Mouse (Mus musculus): ENCODE measurements at regions not wholly inside any gene's neighbourhood (a gene's known extent, or its start where the extent isn't known, plus 50 kb on each side); places are given as distances from the start of the nearest gene placed in this dataset.

- DNase-seq (ENCODE audit: extremely low read depth, insufficient read length, low spot score) = no peak
Observed at GRCm38 (mm10) chr6:82860485-82860884, 79.1 kb downstream of the Sema4f start.

DNA sequence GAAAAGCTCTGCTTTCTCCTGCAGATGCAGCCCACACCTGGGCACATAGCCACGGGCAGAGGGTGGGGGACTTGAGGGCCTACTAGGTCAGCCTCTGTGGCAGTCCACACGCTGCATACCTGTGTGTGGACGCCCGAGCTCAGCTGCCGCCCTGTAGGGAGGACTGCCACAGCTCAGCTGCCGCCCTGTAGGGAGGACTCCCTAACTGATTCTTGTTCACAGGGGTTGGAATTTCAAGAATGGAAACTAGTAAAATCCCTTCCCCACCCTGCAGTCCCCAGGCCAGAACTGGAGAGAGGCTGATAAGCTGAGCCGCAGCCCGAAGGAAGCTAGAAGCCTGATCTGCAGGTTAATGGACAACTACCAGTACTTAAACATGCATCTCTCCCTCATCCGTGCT is 82.0 kb upstream of the Hk2 start:
- DNase-seq (ENCODE audit: extremely low read depth, insufficient read length, low spot score) = no peak

- DNase-seq (ENCODE audit: extremely low read depth, insufficient read length, low spot score) = no peak
Observed at GRCm38 (mm10) chr6:82855401-82855800, 81.1 kb upstream of the Hk2 start.

DNA sequence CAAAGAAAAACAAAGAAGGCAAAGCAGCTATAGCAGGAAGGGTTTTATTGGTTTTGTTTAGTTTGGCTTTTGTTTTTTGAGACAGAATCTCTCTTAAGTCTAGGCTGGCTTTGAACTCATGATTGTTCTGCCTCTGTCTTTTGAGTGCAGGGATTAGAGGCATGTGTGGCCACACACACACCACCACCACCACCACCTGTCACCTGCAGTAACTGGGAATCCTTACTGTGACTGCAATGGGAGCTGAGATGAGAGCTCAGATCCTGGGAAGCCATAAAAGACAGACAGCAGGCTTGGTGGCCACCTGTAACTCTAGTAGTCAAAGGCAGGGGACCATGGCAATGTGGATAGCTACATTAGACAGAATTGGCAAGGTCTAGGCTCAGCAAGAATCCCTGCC is 80.5 kb upstream of the Hk2 start:
- DNase-seq (ENCODE audit: extremely low read depth, insufficient read length, low spot score) = no peak

DNA sequence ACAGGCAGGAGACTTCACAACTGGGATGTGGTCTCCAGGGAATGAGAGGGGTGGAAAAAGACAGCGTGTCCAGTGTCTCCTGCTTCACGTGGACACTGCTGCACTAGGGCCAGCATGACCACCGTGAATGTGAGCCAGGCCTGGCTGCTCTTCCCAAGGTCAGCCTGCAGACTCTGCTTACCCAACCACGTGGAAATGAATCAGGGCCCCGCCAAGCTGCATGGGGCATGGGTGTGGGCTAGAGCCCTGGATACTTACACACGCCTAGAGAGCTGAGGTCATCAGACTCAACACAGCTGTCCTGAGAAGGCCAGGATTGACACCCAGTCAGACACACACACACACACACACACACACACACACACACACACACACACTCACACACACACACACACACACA is 80.1 kb upstream of the Hk2 start:
- DNase-seq (ENCODE audit: extremely low read depth, insufficient read length, low spot score) = peak; percentile 81

GRCm38 (mm10) chr6:82853076-82853475 is 78.8 kb upstream of the Hk2 start:
- DNase-seq (ENCODE audit: extremely low read depth, insufficient read length, low spot score) = peak; percentile 69

- DNase-seq (ENCODE audit: extremely low read depth, insufficient read length, low spot score) = no peak
Observed at GRCm38 (mm10) chr6:82850556-82850955, 76.3 kb upstream of the Hk2 start.

DNA sequence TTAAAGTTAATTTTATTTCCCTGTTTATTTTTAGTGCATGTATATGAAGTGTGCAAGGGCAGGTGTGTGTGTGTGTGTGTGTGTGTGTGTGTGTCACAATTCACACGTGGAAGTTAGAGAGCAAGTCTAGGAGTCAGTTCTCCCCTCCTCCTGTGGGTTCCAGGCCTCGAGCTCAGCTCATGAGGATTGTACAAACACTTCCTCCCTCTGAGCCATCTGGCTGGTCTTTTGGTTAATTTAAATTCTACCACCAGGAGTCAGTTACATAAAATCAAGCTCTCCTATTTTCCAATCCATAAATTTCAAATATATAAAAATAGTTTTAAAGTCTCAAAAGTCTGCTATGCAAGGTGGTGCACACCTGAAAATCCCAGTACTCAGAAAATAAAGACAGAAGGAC is 73.3 kb upstream of the Hk2 start:
- DNase-seq (ENCODE audit: extremely low read depth, insufficient read length, low spot score) = no peak

- no peak for DNase-seq (ENCODE audit: extremely low read depth, insufficient read length, low spot score)
Observed at GRCm38 (mm10) chr6:82846587-82847150, 72.4 kb upstream of the Hk2 start.

DNA sequence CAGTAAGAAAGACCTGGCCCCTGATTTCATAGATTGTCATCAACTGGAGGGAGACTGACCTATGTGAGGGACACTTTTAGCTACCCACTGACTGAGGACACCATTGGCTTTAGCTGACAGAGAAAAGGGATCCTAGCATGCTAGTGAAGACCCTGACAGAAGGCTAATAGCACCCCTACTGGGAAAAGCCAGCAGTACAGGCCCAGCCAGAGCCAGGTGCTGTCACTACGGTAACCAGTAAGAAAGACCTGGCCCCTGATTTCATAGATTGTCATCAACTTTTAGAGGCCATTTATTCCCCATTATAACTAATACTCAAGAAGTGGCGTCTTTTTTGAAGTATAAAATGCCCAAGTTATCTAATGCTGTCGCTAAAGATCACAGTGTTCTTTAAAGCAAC is 70.2 kb upstream of the Hk2 start:
- DNase-seq (ENCODE audit: extremely low read depth, insufficient read length, low spot score) = no peak

DNA sequence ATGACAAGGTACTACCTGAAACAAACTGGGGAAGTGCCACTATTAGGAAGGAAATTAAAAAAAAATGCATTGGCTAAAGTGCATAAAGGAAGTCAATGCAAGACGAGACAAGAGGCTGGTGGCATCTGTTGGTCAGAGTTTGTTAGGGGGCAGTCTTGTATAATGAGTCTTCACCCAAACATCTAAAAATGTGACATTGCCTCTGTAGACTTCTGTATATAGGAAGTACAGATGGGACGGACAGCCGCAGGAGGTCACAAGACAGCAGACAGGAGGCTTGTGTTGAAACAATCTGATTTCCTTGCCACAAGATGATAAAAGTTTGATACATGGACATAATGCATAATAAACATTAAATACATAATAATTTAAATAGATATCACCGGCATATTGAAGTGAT is 69.6 kb upstream of the Hk2 start:
- no peak for DNase-seq (ENCODE audit: extremely low read depth, insufficient read length, low spot score)

DNA sequence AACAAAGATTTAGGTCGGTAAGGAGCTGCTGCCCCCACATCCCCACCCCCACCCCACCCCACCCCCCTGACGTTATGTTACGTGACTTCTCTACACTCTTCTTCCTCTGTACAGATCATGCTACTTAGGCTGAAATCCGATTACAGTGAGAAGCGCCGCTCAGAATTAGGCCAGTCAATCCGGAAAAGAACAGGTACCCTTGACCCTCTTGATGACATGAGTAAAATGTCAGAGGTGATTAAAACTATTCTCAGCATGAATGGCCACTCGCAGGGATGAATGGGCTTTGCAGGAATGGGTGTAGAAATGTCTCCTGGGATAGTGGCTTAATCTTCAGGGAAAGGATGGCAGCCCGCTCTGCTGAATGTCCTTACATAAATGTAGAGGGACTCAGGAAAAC is 63.0 kb upstream of the Hk2 start:
- DNase-seq (ENCODE audit: extremely low read depth, insufficient read length, low spot score) = no peak

GRCm38 (mm10) chr6:82835222-82836064 is 61.2 kb upstream of the Hk2 start:
- DNase-seq (ENCODE audit: extremely low read depth, insufficient read length, low spot score) = no peak

DNA sequence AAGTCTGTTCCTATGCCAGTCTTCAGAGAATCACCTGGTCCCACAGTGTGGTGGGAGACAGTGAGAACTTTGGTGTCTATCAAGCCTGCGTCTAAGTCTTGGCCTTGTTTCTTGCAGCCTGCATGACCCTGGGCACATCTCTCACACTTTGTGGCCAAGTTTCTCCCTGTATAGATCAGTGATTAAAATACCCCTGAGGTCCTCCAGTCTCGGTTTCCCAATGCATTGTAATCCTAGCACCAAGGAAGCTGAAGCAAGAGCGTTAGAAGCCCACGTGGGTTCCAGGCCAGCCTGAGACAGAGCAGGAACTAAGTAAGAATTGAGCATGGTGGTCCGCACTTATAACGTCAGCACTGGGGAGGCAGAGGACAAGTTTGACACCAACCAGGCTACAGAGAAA is 59.6 kb upstream of the Hk2 start:
- no peak for DNase-seq (ENCODE audit: extremely low read depth, insufficient read length, low spot score)

DNA sequence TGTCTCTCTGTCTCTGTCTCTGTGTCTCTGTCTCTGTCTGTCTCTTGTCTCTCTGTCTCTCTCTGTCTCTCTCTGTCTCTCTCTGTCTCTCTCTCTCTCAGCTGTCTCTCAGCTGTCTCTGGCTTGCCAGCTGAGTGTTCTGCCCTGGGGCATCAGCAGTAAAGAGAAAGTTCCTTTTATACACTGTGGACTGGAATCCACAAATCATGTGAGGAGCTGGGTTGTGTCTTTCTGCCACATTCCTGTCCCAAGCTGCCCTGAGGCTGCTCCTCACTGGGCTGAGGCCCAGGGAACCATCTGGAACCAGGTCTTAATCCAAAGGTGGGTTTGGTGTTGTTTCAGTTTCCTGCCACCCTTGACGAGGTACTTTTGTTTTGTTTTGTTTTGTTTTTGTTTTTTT is 57.0 kb upstream of the Hk2 start:
- DNase-seq (ENCODE audit: extremely low read depth, insufficient read length, low spot score) = peak; percentile 42

DNA sequence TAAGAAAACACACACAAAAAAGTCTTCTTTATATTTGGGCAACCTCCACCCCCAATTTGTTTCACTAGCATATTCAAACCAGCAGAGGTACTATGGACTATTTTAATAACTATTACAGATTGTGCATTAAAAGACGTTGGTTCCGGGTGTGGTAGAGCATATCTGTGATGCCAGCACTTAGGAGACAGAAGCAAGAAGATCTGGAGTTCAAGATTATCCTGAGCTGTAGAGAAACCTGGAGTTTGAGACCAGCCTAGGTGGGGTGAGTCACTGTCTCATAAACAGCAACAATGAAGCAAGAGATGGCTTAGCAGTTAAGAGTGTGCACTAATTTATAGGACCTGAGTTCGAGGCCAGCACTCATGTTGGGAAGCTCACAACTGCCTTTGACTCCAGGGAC is 50.4 kb upstream of the Hk2 start:
- DNase-seq (ENCODE audit: extremely low read depth, insufficient read length, low spot score) = no peak

DNA sequence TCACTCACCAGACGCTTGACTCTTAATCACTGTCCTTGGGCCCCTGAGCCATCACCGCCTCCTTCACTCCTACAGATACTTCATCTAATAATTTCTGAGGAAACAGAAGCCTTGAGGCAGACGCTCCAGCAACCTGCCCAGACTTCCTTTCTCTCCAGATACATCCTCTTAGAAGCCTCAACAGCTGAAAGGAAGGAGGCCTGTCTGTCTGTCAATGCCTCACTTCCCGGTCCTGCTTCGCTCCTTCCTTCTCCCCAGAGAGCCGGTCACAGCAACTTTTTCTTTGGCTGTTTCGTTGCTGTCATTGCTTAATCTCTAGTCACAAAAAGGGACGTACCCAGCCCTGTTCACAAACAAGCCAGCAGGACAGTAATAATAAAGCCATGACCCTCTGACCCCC is 50.0 kb upstream of the Hk2 start:
- DNase-seq (ENCODE audit: extremely low read depth, insufficient read length, low spot score) = no peak
